Comparison of ENCODE assay signal across 8 mouse cellular contexts in the genomic region with DNA sequence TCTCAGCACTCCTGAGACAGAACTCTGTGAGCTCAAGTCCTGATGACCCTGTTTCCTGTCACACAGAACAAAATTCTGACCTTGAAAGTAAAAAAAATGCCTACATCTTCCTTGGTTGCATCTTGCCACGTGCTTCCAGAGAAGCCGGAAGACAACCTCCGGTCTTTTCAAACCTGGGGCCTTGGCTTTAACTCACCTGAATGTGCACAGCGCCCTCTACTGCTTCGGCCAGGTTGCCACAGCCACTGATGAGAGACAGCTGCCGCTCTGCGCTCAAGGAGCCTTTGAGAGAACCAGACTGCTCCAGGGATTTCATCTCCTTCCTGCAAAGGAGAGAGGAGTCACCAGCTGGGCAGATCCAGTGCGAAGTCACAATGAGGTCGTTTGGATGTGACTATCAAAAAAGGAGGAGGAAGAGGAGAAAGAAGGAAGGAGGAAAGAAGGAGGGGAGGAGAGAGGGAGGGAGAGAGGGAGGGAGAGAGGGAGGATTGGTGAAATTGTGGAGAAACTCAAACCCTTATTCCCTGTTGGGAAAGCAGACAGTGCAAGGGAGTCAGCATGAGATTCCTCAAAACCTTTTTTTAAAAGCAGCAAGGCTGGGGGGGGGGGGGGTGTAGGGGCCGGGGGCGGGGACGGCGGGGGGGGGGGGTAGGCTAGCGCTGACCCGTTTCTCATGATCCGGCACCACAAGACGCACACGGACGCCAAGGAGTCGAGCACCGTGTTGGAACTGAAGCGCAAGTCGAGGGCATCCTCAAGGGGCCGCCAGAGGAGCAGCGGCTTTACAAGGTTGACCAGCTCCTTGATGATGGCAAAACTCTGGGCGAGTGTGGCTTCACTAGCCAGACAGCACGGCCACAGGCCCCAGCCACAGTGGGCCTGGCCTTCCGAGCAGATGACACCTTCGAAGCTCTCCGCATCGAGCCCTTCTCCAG. TPM values are rescaled to one million over a fixed set of nuclear protein-coding genes. Genes with fewer than 3 reads are reported as not detected.
DNase-seq lines count a peak whose midpoint lies in the region; ATAC-seq and TF ChIP-seq lines count a peak whose summit lies in the region.

No protein-coding gene starts in this region.

- dilution Hi-C loops in CH12.LX (cut with MboI; ENCODE audit: extremely low pct_ligation_motif_present, extremely low pct_unique_long_range_greater_than_20kb, low sequenced_read_pairs), result no loop called here

- H3K79me2 ChIP-seq in CH12.LX (replicated peaks; ENCODE audit: control insufficient read depth, extremely low read depth, insufficient read depth, poor library complexity, severe bottlenecking), result no peaks in the 10 kb centered on the region

- H3K9ac ChIP-seq in CH12.LX (ENCODE audit: insufficient read depth, low read depth), result no peak overlapping the region
- no peak overlapping the region for H3K9ac ChIP-seq in forebrain, embryonic 11.5 days (ENCODE audit: low read length)
- no peak overlapping the region for H3K9ac ChIP-seq in heart, postnatal 0 days (replicated peaks; ENCODE audit: low read depth, low read length)
- H3K9ac ChIP-seq in liver, embryonic 13.5 days, result no peak overlapping the region

- peak; percentile 91 for DNase-seq in CH12.LX (ENCODE audit: extremely low read depth)
- DNase-seq in c-Kit-positive CD71-negative TER-119-negative erythroid progenitor cells, embryonic 14.5 days (ENCODE audit: low read depth), result peak; percentile 66
- DNase-seq in forebrain, embryonic 11.5 days (ENCODE audit: low spot score), result peak; percentile 90
- DNase-seq in heart, postnatal 0 days (ENCODE audit: low spot score), result peak; percentile 64
- DNase-seq in kidney, postnatal 36 days, result peak; percentile 74 to 88
- DNase-seq in liver, embryonic 13.5 days, result peak; percentile 45
- peak; percentile 74 for DNase-seq in thymus, adult 2 months

- peaks cover 0 to 7% of the 10 kb centered on the region in 2 experiments for H3K36me3 ChIP-seq in CH12.LX (replicated peaks in 1 of 2; ENCODE audit: control insufficient read depth in 1 of 2, insufficient read depth in 1 of 2, low read length in 1 of 2)
- H3K36me3 ChIP-seq in forebrain, embryonic 11.5 days (ENCODE audit: control insufficient read depth, insufficient read depth, low read length), result no peaks in the 10 kb centered on the region
- H3K36me3 ChIP-seq in heart, postnatal 0 days (replicated peaks; ENCODE audit: control insufficient read depth, insufficient read depth, low read length), result no peaks in the 10 kb centered on the region
- no peaks in the 10 kb centered on the region for H3K36me3 ChIP-seq in liver, embryonic 13.5 days
- H3K36me3 ChIP-seq in thymus, adult 2 months (ENCODE audit: control insufficient read depth, insufficient read depth, low read length), result no peaks in the 10 kb centered on the region

- TF ChIP-seq CTCF in CH12.LX (conservative IDR thresholded peaks at IDR 0.05 in 1 of 2, IDR thresholded peaks at IDR 0.05 in 1 of 2; ENCODE audit: low read depth in 2 of 2, low read length in 2 of 2), result peak; percentile 47 to 81
- TF ChIP-seq CTCF in heart, postnatal 0 days (IDR thresholded peaks at IDR 0.05; ENCODE audit: low read depth), result peak; percentile 82
- TF ChIP-seq CTCF in olfactory bulb, adult 2 months (IDR thresholded peaks at IDR 0.05; ENCODE audit: insufficient read depth, low read depth, low read length), result peak; percentile 65; the same call in 1 of the 2 replicates
- TF ChIP-seq CTCF in thymus, adult 2 months (IDR thresholded peaks at IDR 0.05; ENCODE audit: borderline replicate concordance, control insufficient read depth, extremely low read depth, insufficient read depth, low read length, poor library complexity), result peak; percentile 72; the same call in 1 of the 2 replicates

- no peak for TF ChIP-seq EP300 in CH12.LX (IDR thresholded peaks at IDR 0.05; ENCODE audit: low read length)
- no peak for TF ChIP-seq EP300 in heart, postnatal 0 days (IDR thresholded peaks at IDR 0.05; ENCODE audit: low read depth)

- H3K27ac ChIP-seq in CH12.LX (ENCODE audit: insufficient read depth, low read depth), result no peak overlapping the region
- H3K27ac ChIP-seq in forebrain, embryonic 11.5 days (ENCODE audit: low read depth, low read length), result no peak overlapping the region
- H3K27ac ChIP-seq in heart, postnatal 0 days (ENCODE audit: low read depth), result no peak overlapping the region
- no peak overlapping the region for H3K27ac ChIP-seq in liver, embryonic 13.5 days
- no peak overlapping the region for H3K27ac ChIP-seq in olfactory bulb, adult 2 months (ENCODE audit: insufficient read depth, low read depth, low read length)
- H3K27ac ChIP-seq in thymus, adult 2 months (ENCODE audit: control insufficient read depth, insufficient read depth, low read length), result no peak overlapping the region

- no peak for TF ChIP-seq POLR2A in CH12.LX (IDR thresholded peaks at IDR 0.05; ENCODE audit: low read depth, low read length)
- no peak for TF ChIP-seq POLR2A in olfactory bulb, adult 2 months (IDR thresholded peaks at IDR 0.05; ENCODE audit: insufficient read depth, low read depth, low read length)
- no peak for TF ChIP-seq POLR2A in thymus, adult 2 months (IDR thresholded peaks at IDR 0.05; ENCODE audit: control insufficient read depth, extremely low read depth, insufficient read depth, low read length, poor library complexity)

- H3K27me3 ChIP-seq in CH12.LX (replicated peaks), result no peaks in the 10 kb centered on the region
- no peaks in the 10 kb centered on the region for H3K27me3 ChIP-seq in forebrain, embryonic 11.5 days (ENCODE audit: control insufficient read depth, insufficient read depth, low read length)
- 0 out of 2 replicates have a peak, but pooled peaks cover 4% of the 10 kb centered on the region for H3K27me3 ChIP-seq in heart, postnatal 0 days (ENCODE audit: control insufficient read depth, insufficient read depth, low read length)
- no peaks in the 10 kb centered on the region for H3K27me3 ChIP-seq in liver, embryonic 13.5 days
- H3K27me3 ChIP-seq in thymus, adult 2 months (ENCODE audit: control insufficient read depth, insufficient read depth, low read length), result no peaks in the 10 kb centered on the region

- H3K9me3 ChIP-seq in CH12.LX (replicated peaks; ENCODE audit: low read length), result no peaks in the 10 kb centered on the region
- H3K9me3 ChIP-seq in forebrain, embryonic 11.5 days (ENCODE audit: control insufficient read depth, low read length), result no peaks in the 10 kb centered on the region
- no peaks in the 10 kb centered on the region for H3K9me3 ChIP-seq in heart, postnatal 0 days (replicated peaks; ENCODE audit: control insufficient read depth, low read length)
- H3K9me3 ChIP-seq in liver, embryonic 13.5 days (replicated peaks), result no peaks in the 10 kb centered on the region

- no peak overlapping the region for H3K4me2 ChIP-seq in CH12.LX (ENCODE audit: insufficient read depth, low read depth, poor library complexity, severe bottlenecking)
- H3K4me2 ChIP-seq in forebrain, embryonic 11.5 days (ENCODE audit: low read depth, low read length, severe bottlenecking), result peak overlapping the region; percentile 21; the same call in 1 of the 2 replicates
- no peak overlapping the region for H3K4me2 ChIP-seq in heart, postnatal 0 days (ENCODE audit: low read depth, low read length)
- H3K4me2 ChIP-seq in liver, embryonic 13.5 days, result 0 out of 2 replicates have a peak overlapping the region, but pooled peaks have one; percentile 17

- in situ Hi-C loops in CH12.LX (cut with MboI; ENCODE audit: low pct_ligation_motif_present, low pct_unique_long_range_greater_than_20kb, low sequenced_read_pairs), result no loop called here

- peak; percentile 83 for TF ChIP-seq RAD21 in CH12.LX (IDR thresholded peaks at IDR 0.05; ENCODE audit: low read depth, low read length)

- 10% methylated on average over 24 of the region's 31 CpGs for WGBS in forebrain, embryonic 11.5 days
- 9% methylated on average over 24 of the region's 31 CpGs for WGBS in heart, postnatal 0 days
- 23% methylated on average over 29 of the region's 31 CpGs for WGBS in liver, embryonic 13.5 days (ENCODE audit: insufficient replicate concordance)
- 30% methylated on average over 27 of the region's 31 CpGs for WGBS in olfactory bulb, adult 2 months
- WGBS in thymus, adult 2 months, result 61% methylated on average over 29 of the region's 31 CpGs

- ATAC-seq in forebrain, embryonic 11.5 days (replicated peaks; ENCODE audit: low FRiP score), result 0 out of 2 replicates have a peak, but pooled peaks have one; percentile 60
- ATAC-seq in heart, postnatal 0 days (ENCODE audit: insufficient read depth, low read depth), result peak; percentile 71
- ATAC-seq in liver, embryonic 13.5 days (ENCODE audit: low read depth), result no peak

- H3K4me3 ChIP-seq in CH12.LX (replicated peaks in 1 of 3; ENCODE audit: low read depth in 2 of 3, low read length in 2 of 3, poor library complexity in 1 of 3), result peak overlapping the region in 1 of 3 experiments; percentile 47
- no peak overlapping the region for H3K4me3 ChIP-seq in forebrain, embryonic 11.5 days (ENCODE audit: low read depth, low read length)
- H3K4me3 ChIP-seq in heart, postnatal 0 days (ENCODE audit: low read depth, low read length), result no peak overlapping the region
- H3K4me3 ChIP-seq in liver, embryonic 13.5 days (replicated peaks), result no peak overlapping the region
- no peak overlapping the region for H3K4me3 ChIP-seq in olfactory bulb, adult 2 months (ENCODE audit: insufficient read depth, low read depth, low read length)
- no peak overlapping the region for H3K4me3 ChIP-seq in thymus, adult 2 months (ENCODE audit: control insufficient read depth, insufficient read depth, low read length)

- H3K4me1 ChIP-seq in CH12.LX (ENCODE audit: control insufficient read depth in 1 of 2, insufficient read depth in 2 of 2), result peaks cover 0 to 31% of the 10 kb centered on the region in 2 experiments; a peak in 2 of 4 replicates
- H3K4me1 ChIP-seq in forebrain, embryonic 11.5 days (replicated peaks; ENCODE audit: control insufficient read depth, insufficient read depth, low read length), result peaks cover 3% of the 10 kb centered on the region; the same call in 1 of the 2 replicates
- no peaks in the 10 kb centered on the region for H3K4me1 ChIP-seq in heart, postnatal 0 days (ENCODE audit: control insufficient read depth, insufficient read depth)
- no peaks in the 10 kb centered on the region for H3K4me1 ChIP-seq in liver, embryonic 13.5 days (replicated peaks)
- H3K4me1 ChIP-seq in olfactory bulb, adult 2 months (ENCODE audit: control insufficient read depth, insufficient read depth, low read length), result peaks cover 4% of the 10 kb centered on the region; the same call in 1 of the 2 replicates
- H3K4me1 ChIP-seq in thymus, adult 2 months (replicated peaks; ENCODE audit: control insufficient read depth, insufficient read depth, low read length), result no peaks in the 10 kb centered on the region

RNA-seq across cellular contexts. Expression of a gene that starts 35.3 kb away (rescaled TPM):
- total RNA-seq in CH12.LX (2012; rRNA removed), result 13.1 and 13.3 TPM in 2 replicates
- 29.7 and 31.8 TPM in 2 replicates for total RNA-seq in CH12.LX (2014; rRNA removed)
- 33.7 and 38.3 TPM in 2 replicates for polyA plus RNA-seq in CH12.LX (2012; ENCODE audit: insufficient read length, low read depth)
- 7.4 and 8.2 TPM in 2 replicates for polyA plus RNA-seq in forebrain, embryonic 11.5 days (2014; fragmentation: Nextera tagmentation; extraction: Ambion mirVana)
- 1.6 and 16.8 TPM in 2 replicates for total RNA-seq in heart, postnatal 0 days (2014; rRNA removed; ENCODE audit: low replicate concordance)
- 10.4 and 10.5 TPM in 2 replicates for polyA plus RNA-seq in heart, postnatal 0 days (2015; fragmentation: Nextera tagmentation; extraction: Ambion mirVana)
- polyA plus RNA-seq in liver, embryonic 13.5 days (2015; fragmentation: Nextera tagmentation; extraction: Ambion mirVana), result 7.0 TPM in 2 replicates
- polyA plus RNA-seq in olfactory bulb, adult 2 months (2012; ENCODE audit: insufficient read depth, insufficient read length, low replicate concordance, missing spikeins), result not detected in 2 replicates
- polyA plus RNA-seq in thymus, adult 2 months (2012; rRNA removed), result 33.3 and 40.1 TPM in 2 replicates

Comparison
In these comparisons a context has a peak if more than half of its experiments do, and no peak if none do; other contexts are left out.
1. H3K4me2 ChIP-seq: peak in forebrain, embryonic 11.5 days (single experiment) and liver, embryonic 13.5 days (single experiment); none in CH12.LX (single experiment) and heart, postnatal 0 days (single experiment).
2. Peak in every context shown above with its lines, with median percentiles within 50 percentile points of each other: DNase-seq and CTCF ChIP-seq.